Mouse (Mus musculus): ENCODE results near the gene Fam25c. TPM values are rescaled to one million over a fixed set of nuclear protein-coding genes. Genes with fewer than 3 reads are reported as not detected.

The Fam25c gene
- polyA plus RNA-seq, 1 experiment from 2014 or later = not detected

- H3K36me3 ChIP-seq = peaks cover 5% of the 10 kb centered on the region; the same call in 1 of the 2 replicates
- no peak overlapping the region for H3K9ac ChIP-seq
- no peaks in the 10 kb centered on the region for H3K9me3 ChIP-seq (replicated peaks)
- no peak overlapping the region for H3K27ac ChIP-seq (ENCODE audit: poor library complexity, severe bottlenecking)
- no peak overlapping the region for H3K4me2 ChIP-seq
- WGBS = 85% methylated on average over 8 of the region's 8 CpGs
- H3K4me3 ChIP-seq = no peak overlapping the region
- no peak for ATAC-seq (ENCODE audit: insufficient number of reproducible peaks, low FRiP score)
- H3K4me1 ChIP-seq (replicated peaks) = no peaks in the 10 kb centered on the region; the same call in 1 of the 2 replicates
- H3K27me3 ChIP-seq (replicated peaks) = no peaks in the 10 kb centered on the region
These were observed 6.2 kb downstream of the Fam25c start for GRCm38 (mm10) chr14:34349007-34349406.

- Histone ChIP-seq H3K4me2 (no peak overlapping the region), H3K9me3 (replicated peaks) (no peaks in the 10 kb centered on the region), H3K36me3 (peaks cover 8% of the 10 kb centered on the region), H3K27me3 (replicated peaks) (no peaks in the 10 kb centered on the region), H3K4me1 (replicated peaks) (no peaks in the 10 kb centered on the region; the same call in 1 of the 2 replicates), H3K9ac (no peak overlapping the region), H3K27ac (ENCODE audit: poor library complexity, severe bottlenecking) (no peak overlapping the region), H3K4me3 (no peak overlapping the region)
- WGBS = 73% methylated on average over 7 of the region's 7 CpGs
- ATAC-seq (ENCODE audit: insufficient number of reproducible peaks, low FRiP score) = no peak
These were observed 6.9 kb downstream of the Fam25c start for GRCm38 (mm10) chr14:34348301-34348700.

DNA sequence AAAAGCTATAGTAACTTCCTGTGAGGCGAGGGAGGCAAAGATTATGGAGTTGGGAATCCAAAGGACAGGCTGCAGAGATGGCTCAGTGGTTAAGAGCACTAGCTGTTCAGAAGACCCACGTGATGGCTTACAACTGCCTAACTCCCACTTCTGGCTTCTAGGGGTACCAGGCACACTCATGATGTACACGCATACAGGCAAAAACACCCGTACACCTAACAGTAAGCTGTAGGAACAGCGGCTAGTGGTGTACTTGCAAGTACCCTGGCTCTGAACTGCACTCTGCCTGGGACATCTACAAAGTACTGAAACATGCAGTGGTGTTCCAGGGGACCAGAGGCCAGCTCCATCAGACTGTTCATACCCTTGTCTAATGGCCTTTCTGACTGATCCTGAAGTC, 8.1 kb downstream of the Fam25c start:
- WGBS = 88% methylated on average over 5 of the region's 5 CpGs
- Histone ChIP-seq H3K4me2 (no peak overlapping the region), H3K36me3 (peaks cover 18% of the 10 kb centered on the region), H3K4me3 (no peak overlapping the region), H3K27ac (ENCODE audit: poor library complexity, severe bottlenecking) (no peak overlapping the region), H3K27me3 (replicated peaks) (no peaks in the 10 kb centered on the region), H3K9me3 (replicated peaks) (no peaks in the 10 kb centered on the region), H3K4me1 (replicated peaks) (no peaks in the 10 kb centered on the region; the same call in 1 of the 2 replicates), H3K9ac (no peak overlapping the region)
- ATAC-seq (ENCODE audit: insufficient number of reproducible peaks, low FRiP score) = no peak

- 62% methylated on average over 12 of the region's 12 CpGs for WGBS
- Histone ChIP-seq H3K36me3 (peaks cover 29% of the 10 kb centered on the region), H3K4me2 (no peak overlapping the region), H3K4me3 (no peak overlapping the region), H3K9me3 (replicated peaks) (no peaks in the 10 kb centered on the region), H3K27me3 (replicated peaks) (no peaks in the 10 kb centered on the region), H3K4me1 (replicated peaks) (no peaks in the 10 kb centered on the region; the same call in 1 of the 2 replicates), H3K9ac (no peak overlapping the region), H3K27ac (ENCODE audit: poor library complexity, severe bottlenecking) (no peak overlapping the region)
- no peak for ATAC-seq (ENCODE audit: insufficient number of reproducible peaks, low FRiP score)
These were observed 9.3 kb downstream of the Fam25c start for GRCm38 (mm10) chr14:34345771-34346566.

GRCm38 (mm10) chr14:34344361-34344760, 10.9 kb downstream of the Fam25c start:
- ATAC-seq (ENCODE audit: insufficient number of reproducible peaks, low FRiP score) = no peak
- Histone ChIP-seq H3K4me1 (replicated peaks) (no peaks in the 10 kb centered on the region; the same call in 1 of the 2 replicates), H3K4me3 (no peak overlapping the region), H3K27me3 (replicated peaks) (no peaks in the 10 kb centered on the region), H3K4me2 (no peak overlapping the region), H3K36me3 (peaks cover 41% of the 10 kb centered on the region), H3K27ac (ENCODE audit: poor library complexity, severe bottlenecking) (no peak overlapping the region), H3K9me3 (replicated peaks) (no peaks in the 10 kb centered on the region), H3K9ac (no peak overlapping the region)
- WGBS = 87% methylated on average over 5 of the region's 5 CpGs

DNA sequence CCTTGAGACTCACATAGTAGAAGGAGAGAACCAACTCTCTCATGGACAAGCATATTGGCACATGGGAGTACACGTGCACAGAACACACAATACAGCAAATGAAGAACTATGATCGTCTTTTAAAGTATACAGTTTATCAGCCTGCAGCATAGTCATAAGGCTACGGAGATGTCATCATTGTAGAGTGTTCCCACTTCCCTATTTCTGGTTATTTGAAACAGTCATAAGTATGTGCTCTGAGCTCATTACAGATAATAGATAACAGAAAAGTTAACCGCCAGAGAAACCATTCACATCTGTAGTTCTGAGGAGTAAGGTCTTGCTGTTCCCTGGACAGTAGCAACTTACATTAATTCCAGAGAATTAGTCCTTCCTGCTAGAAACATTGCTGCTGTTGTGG, 12.2 kb downstream of the Fam25c start:
- Histone ChIP-seq H3K27me3 (replicated peaks) (no peaks in the 10 kb centered on the region), H3K9ac (no peak overlapping the region), H3K4me1 (replicated peaks) (no peaks in the 10 kb centered on the region; the same call in 1 of the 2 replicates), H3K4me3 (no peak overlapping the region), H3K9me3 (replicated peaks) (no peaks in the 10 kb centered on the region), H3K4me2 (no peak overlapping the region), H3K36me3 (peaks cover 54% of the 10 kb centered on the region), H3K27ac (ENCODE audit: poor library complexity, severe bottlenecking) (no peak overlapping the region)
- no peak for ATAC-seq (ENCODE audit: insufficient number of reproducible peaks, low FRiP score)
- 86% methylated on average over 4 of the region's 4 CpGs for WGBS

- 82% methylated on average over 4 of the region's 4 CpGs for WGBS
- ATAC-seq (ENCODE audit: insufficient number of reproducible peaks, low FRiP score) = no peak
These were observed 13.2 kb downstream of the Fam25c start for GRCm38 (mm10) chr14:34341993-34342392.

GRCm38 (mm10) chr14:34339446-34339845, 15.8 kb downstream of the Fam25c start:
- no peak for ATAC-seq (ENCODE audit: insufficient number of reproducible peaks, low FRiP score)
- Histone ChIP-seq H3K36me3 (peaks cover 87% of the 10 kb centered on the region), H3K27me3 (replicated peaks) (no peaks in the 10 kb centered on the region), H3K4me1 (replicated peaks) (no peaks in the 10 kb centered on the region), H3K4me3 (no peak overlapping the region), H3K9me3 (replicated peaks) (no peaks in the 10 kb centered on the region), H3K9ac (no peak overlapping the region), H3K4me2 (no peak overlapping the region), H3K27ac (ENCODE audit: poor library complexity, severe bottlenecking) (no peak overlapping the region)
- WGBS = 85% methylated on average over 1 of the region's 1 CpGs

More at GRCm38 (mm10) chr14:34341993-34342392, 13.2 kb downstream of the Fam25c start:
- H3K4me1 ChIP-seq (replicated peaks) = no peaks in the 10 kb centered on the region; the same call in 1 of the 2 replicates
- H3K27ac ChIP-seq (ENCODE audit: poor library complexity, severe bottlenecking) = no peak overlapping the region
- no peak overlapping the region for H3K4me3 ChIP-seq
- H3K9me3 ChIP-seq (replicated peaks) = no peaks in the 10 kb centered on the region
- no peak overlapping the region for H3K4me2 ChIP-seq
- no peaks in the 10 kb centered on the region for H3K27me3 ChIP-seq (replicated peaks)
- H3K36me3 ChIP-seq = peaks cover 64% of the 10 kb centered on the region
- no peak overlapping the region for H3K9ac ChIP-seq

- Histone ChIP-seq H3K36me3 (peaks cover 78% of the 10 kb centered on the region), H3K9ac (no peak overlapping the region), H3K27ac (ENCODE audit: poor library complexity, severe bottlenecking) (no peak overlapping the region), H3K27me3 (replicated peaks) (no peaks in the 10 kb centered on the region), H3K4me1 (replicated peaks) (no peaks in the 10 kb centered on the region), H3K9me3 (replicated peaks) (no peaks in the 10 kb centered on the region), H3K4me2 (no peak overlapping the region), H3K4me3 (no peak overlapping the region)
- 94% methylated on average over 5 of the region's 5 CpGs for WGBS
- ATAC-seq (ENCODE audit: insufficient number of reproducible peaks, low FRiP score) = no peak
These were observed 22.8 kb downstream of the Fam25c start for GRCm38 (mm10) chr14:34332476-34332875.

DNA sequence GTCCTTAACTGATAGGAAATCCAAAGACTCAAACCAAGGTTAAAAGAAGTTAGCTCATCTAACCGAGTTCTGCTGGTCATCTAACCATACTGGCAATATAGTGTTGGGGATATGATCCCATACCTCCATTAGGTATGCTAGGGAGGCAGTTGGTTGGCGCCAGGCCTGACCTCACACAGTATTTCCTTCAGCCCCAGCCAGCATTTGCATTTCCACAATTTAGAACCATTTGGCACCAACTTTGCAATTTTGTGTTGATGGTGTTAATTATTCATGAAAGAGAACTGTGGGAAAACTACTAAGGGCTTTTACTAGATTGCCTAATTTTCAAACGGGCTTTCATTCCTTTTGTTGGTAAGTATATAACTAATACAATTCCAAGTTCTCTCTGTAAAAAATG, 23.3 kb downstream of the Fam25c start:
- WGBS = 80% methylated on average over 3 of the region's 3 CpGs
- Histone ChIP-seq H3K9ac (no peak overlapping the region), H3K4me2 (no peak overlapping the region), H3K4me1 (replicated peaks) (no peaks in the 10 kb centered on the region), H3K36me3 (peaks cover 72% of the 10 kb centered on the region), H3K27me3 (replicated peaks) (no peaks in the 10 kb centered on the region), H3K4me3 (no peak overlapping the region), H3K9me3 (replicated peaks) (no peaks in the 10 kb centered on the region), H3K27ac (ENCODE audit: poor library complexity, severe bottlenecking) (no peak overlapping the region)
- ATAC-seq (ENCODE audit: insufficient number of reproducible peaks, low FRiP score) = no peak

- H3K9me3 ChIP-seq (replicated peaks) = no peaks in the 10 kb centered on the region
- no peak overlapping the region for H3K27ac ChIP-seq (ENCODE audit: poor library complexity, severe bottlenecking)
- no peak for ATAC-seq (ENCODE audit: insufficient number of reproducible peaks, low FRiP score)
- H3K9ac ChIP-seq = no peak overlapping the region
- H3K4me3 ChIP-seq = no peak overlapping the region
- H3K4me1 ChIP-seq (replicated peaks) = no peaks in the 10 kb centered on the region
- WGBS = 91% methylated on average over 9 of the region's 9 CpGs
- H3K27me3 ChIP-seq (replicated peaks) = no peaks in the 10 kb centered on the region
- no peak overlapping the region for H3K4me2 ChIP-seq
- peaks cover 65% of the 10 kb centered on the region for H3K36me3 ChIP-seq
These were observed 24.5 kb downstream of the Fam25c start for GRCm38 (mm10) chr14:34330657-34331158.

All from heart, embryonic 12.5 days (tissue).